Mouse (Mus musculus): Measurements from ENCODE around the gene Zfp592. TPM values are rescaled to one million over a fixed set of nuclear protein-coding genes. Genes with fewer than 3 reads are reported as not detected.
"Not testable (repeated sequence)": the region's sequence is repeated elsewhere in the genome, so short reads cannot be mapped to it uniquely, and the experiment has no call there.

Zfp592 gene
- polyA plus RNA-seq, 1 experiment = 21.8 TPM

- Histone ChIP-seq H3K27ac (ENCODE audit: insufficient read depth, low read depth, low read length) (no peak overlapping the region), H3K36me3 (ENCODE audit: control insufficient read depth, insufficient read depth, low read length) (no peaks in the 10 kb centered on the region), H3K4me3 (ENCODE audit: low read depth, low read length) (no peak overlapping the region), H3K4me1 (ENCODE audit: control insufficient read depth, insufficient read depth, insufficient read length, low read length) (no peaks in the 10 kb centered on the region), H3K27me3 (ENCODE audit: control insufficient read depth, insufficient read depth, low read length) (no peaks in the 10 kb centered on the region)
- TF ChIP-seq CTCF (IDR thresholded peaks at IDR 0.05; ENCODE audit: extremely low read depth, insufficient read length, insufficient replicate concordance, low read depth, low read length) = no peak
- TF ChIP-seq POLR2A (IDR thresholded peaks at IDR 0.05; ENCODE audit: low read depth, low read length) = no peak
- WGBS = 86% methylated on average over 3 of the region's 3 CpGs
Observed at GRCm38 (mm10) chr7:80959003-80959402, 34.5 kb upstream of the Zfp592 start.

- H3K36me3 ChIP-seq (ENCODE audit: control insufficient read depth, insufficient read depth, low read length) = no peaks in the 10 kb centered on the region
- no peaks in the 10 kb centered on the region for H3K27me3 ChIP-seq (ENCODE audit: control insufficient read depth, insufficient read depth, low read length)
- 79% methylated on average over 6 of the region's 6 CpGs for WGBS
- H3K4me1 ChIP-seq (ENCODE audit: control insufficient read depth, insufficient read depth, insufficient read length, low read length) = no peaks in the 10 kb centered on the region
- no peak for TF ChIP-seq POLR2A (IDR thresholded peaks at IDR 0.05; ENCODE audit: low read depth, low read length)
- TF ChIP-seq CTCF (IDR thresholded peaks at IDR 0.05; ENCODE audit: extremely low read depth, insufficient read length, insufficient replicate concordance, low read depth, low read length) = no peak
- H3K4me3 ChIP-seq (ENCODE audit: low read depth, low read length) = no peak overlapping the region
- no peak overlapping the region for H3K27ac ChIP-seq (ENCODE audit: insufficient read depth, low read depth, low read length)
Observed at GRCm38 (mm10) chr7:80962799-80963198, 30.7 kb upstream of the Zfp592 start.

GRCm38 (mm10) chr7:80970913-80971312 is 22.6 kb upstream of the Zfp592 start:
- peaks cover 6% of the 10 kb centered on the region; the same call in 1 of the 2 replicates for H3K4me1 ChIP-seq (ENCODE audit: control insufficient read depth, insufficient read depth, insufficient read length, low read length)
- H3K27ac ChIP-seq (ENCODE audit: insufficient read depth, low read depth, low read length) = peak overlapping the region; percentile 75
- no peak overlapping the region for H3K4me3 ChIP-seq (ENCODE audit: low read depth, low read length)
- WGBS = 22% methylated on average over 3 of the region's 3 CpGs
- H3K27me3 ChIP-seq (ENCODE audit: control insufficient read depth, insufficient read depth, low read length) = no peaks in the 10 kb centered on the region
- H3K36me3 ChIP-seq (ENCODE audit: control insufficient read depth, insufficient read depth, low read length) = no peaks in the 10 kb centered on the region
- TF ChIP-seq POLR2A (IDR thresholded peaks at IDR 0.05; ENCODE audit: low read depth, low read length) (no peak), CTCF (IDR thresholded peaks at IDR 0.05; ENCODE audit: extremely low read depth, insufficient read length, insufficient replicate concordance, low read depth, low read length) (no peak)

GRCm38 (mm10) chr7:80971419-80971818 is 22.1 kb upstream of the Zfp592 start:
- 63% methylated on average over 2 of the region's 2 CpGs for WGBS
- Histone ChIP-seq H3K4me3 (ENCODE audit: low read depth, low read length) (no peak overlapping the region), H3K27me3 (ENCODE audit: control insufficient read depth, insufficient read depth, low read length) (no peaks in the 10 kb centered on the region), H3K4me1 (ENCODE audit: control insufficient read depth, insufficient read depth, insufficient read length, low read length) (peaks cover 6% of the 10 kb centered on the region; the same call in 1 of the 2 replicates), H3K27ac (ENCODE audit: insufficient read depth, low read depth, low read length) (peak overlapping the region; percentile 93), H3K36me3 (ENCODE audit: control insufficient read depth, insufficient read depth, low read length) (no peaks in the 10 kb centered on the region)
- TF ChIP-seq CTCF (IDR thresholded peaks at IDR 0.05; ENCODE audit: extremely low read depth, insufficient read length, insufficient replicate concordance, low read depth, low read length) (no peak), POLR2A (IDR thresholded peaks at IDR 0.05; ENCODE audit: low read depth, low read length) (no peak)

GRCm38 (mm10) chr7:80972082-80972481 is 21.4 kb upstream of the Zfp592 start:
- Histone ChIP-seq H3K4me3 (ENCODE audit: low read depth, low read length) (no peak overlapping the region), H3K36me3 (ENCODE audit: control insufficient read depth, insufficient read depth, low read length) (no peaks in the 10 kb centered on the region), H3K27ac (ENCODE audit: insufficient read depth, low read depth, low read length) (no peak overlapping the region), H3K27me3 (ENCODE audit: control insufficient read depth, insufficient read depth, low read length) (no peaks in the 10 kb centered on the region), H3K4me1 (ENCODE audit: control insufficient read depth, insufficient read depth, insufficient read length, low read length) (peaks cover 6% of the 10 kb centered on the region; the same call in 1 of the 2 replicates)
- WGBS = 94% methylated on average over 5 of the region's 5 CpGs
- TF ChIP-seq CTCF (IDR thresholded peaks at IDR 0.05; ENCODE audit: extremely low read depth, insufficient read length, insufficient replicate concordance, low read depth, low read length) (no peak), POLR2A (IDR thresholded peaks at IDR 0.05; ENCODE audit: low read depth, low read length) (no peak)

GRCm38 (mm10) chr7:80972920-80973637 is 20.4 kb upstream of the Zfp592 start:
- H3K27me3 ChIP-seq (ENCODE audit: control insufficient read depth, insufficient read depth, low read length); H3K27ac ChIP-seq (ENCODE audit: insufficient read depth, low read depth, low read length); H3K4me1 ChIP-seq (ENCODE audit: control insufficient read depth, insufficient read depth, insufficient read length, low read length); H3K36me3 ChIP-seq (ENCODE audit: control insufficient read depth, insufficient read depth, low read length); H3K4me3 ChIP-seq (ENCODE audit: low read depth, low read length): not testable (repeated sequence)
- WGBS = 38% methylated on average over 4 of the region's 4 CpGs

GRCm38 (mm10) chr7:80973638-80974015 is 19.9 kb upstream of the Zfp592 start:
- not testable (repeated sequence) for H3K27ac ChIP-seq (ENCODE audit: insufficient read depth, low read depth, low read length); H3K4me1 ChIP-seq (ENCODE audit: control insufficient read depth, insufficient read depth, insufficient read length, low read length); H3K27me3 ChIP-seq (ENCODE audit: control insufficient read depth, insufficient read depth, low read length); H3K4me3 ChIP-seq (ENCODE audit: low read depth, low read length); H3K36me3 ChIP-seq (ENCODE audit: control insufficient read depth, insufficient read depth, low read length)
- WGBS = 31% methylated on average over 3 of the region's 3 CpGs

- 94% methylated on average over 11 of the region's 11 CpGs for WGBS
- TF ChIP-seq CTCF (IDR thresholded peaks at IDR 0.05; ENCODE audit: extremely low read depth, insufficient read length, insufficient replicate concordance, low read depth, low read length) = no peak
- TF ChIP-seq POLR2A (IDR thresholded peaks at IDR 0.05; ENCODE audit: low read depth, low read length) = no peak
- no peaks in the 10 kb centered on the region for H3K36me3 ChIP-seq (ENCODE audit: control insufficient read depth, insufficient read depth, low read length)
- H3K27me3 ChIP-seq (ENCODE audit: control insufficient read depth, insufficient read depth, low read length) = no peaks in the 10 kb centered on the region
- H3K4me1 ChIP-seq (ENCODE audit: control insufficient read depth, insufficient read depth, insufficient read length, low read length) = no peaks in the 10 kb centered on the region
- no peak overlapping the region for H3K27ac ChIP-seq (ENCODE audit: insufficient read depth, low read depth, low read length)
- no peak overlapping the region for H3K4me3 ChIP-seq (ENCODE audit: low read depth, low read length)
Observed at GRCm38 (mm10) chr7:80980566-80980965, 12.9 kb upstream of the Zfp592 start.

Measured in small intestine, adult 2 months (tissue).